Mouse (Mus musculus): ENCODE measurements around the gene Tmem254c.
"Not testable (repeated sequence)": the region's sequence is repeated elsewhere in the genome, so short reads cannot be mapped to it uniquely, and the experiment has no call there.

Tmem254c gene

DNA sequence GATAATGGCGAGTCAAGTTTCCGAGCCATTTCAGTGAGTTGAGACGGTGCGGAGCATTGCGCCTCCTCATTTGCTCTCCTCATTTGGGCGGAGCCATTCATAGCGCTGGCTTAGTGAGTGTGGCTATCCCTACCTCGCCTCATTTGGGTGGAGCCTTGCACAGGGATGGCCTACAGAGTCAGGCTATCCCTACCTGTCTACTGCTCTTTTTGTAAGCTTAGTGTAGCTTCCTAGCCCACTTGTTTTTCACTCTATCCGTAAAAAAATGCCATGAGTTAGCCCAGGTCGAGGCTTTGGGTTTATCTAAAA lies at the start of gene Tmem254c:
Gene Tmem254c (minus strand): TSS at position 31 of the 309 bp plus-strand sequence.
- DNase-seq: not testable (repeated sequence)

DNA sequence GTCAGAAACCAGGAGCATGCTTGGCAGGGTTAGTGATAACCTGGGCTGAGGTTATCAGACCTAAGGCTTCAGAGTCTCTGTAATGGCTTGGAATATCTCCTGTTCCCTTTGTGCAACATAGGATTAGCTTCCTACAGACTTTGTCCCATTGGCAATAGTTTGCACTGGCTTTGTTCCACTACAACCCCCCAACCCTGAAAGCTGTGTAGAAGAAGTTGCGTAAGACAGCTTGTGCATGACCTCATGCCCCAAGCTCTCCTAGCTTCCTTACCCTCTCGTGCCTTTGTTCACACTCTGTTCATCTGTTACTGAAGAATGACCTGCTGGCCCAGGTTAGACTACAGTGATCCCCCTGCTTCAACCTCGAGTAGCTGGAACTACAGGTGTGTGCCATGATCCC lies 30.5 kb upstream of the Tmem254c start:
- not testable (repeated sequence) for DNase-seq

DNA sequence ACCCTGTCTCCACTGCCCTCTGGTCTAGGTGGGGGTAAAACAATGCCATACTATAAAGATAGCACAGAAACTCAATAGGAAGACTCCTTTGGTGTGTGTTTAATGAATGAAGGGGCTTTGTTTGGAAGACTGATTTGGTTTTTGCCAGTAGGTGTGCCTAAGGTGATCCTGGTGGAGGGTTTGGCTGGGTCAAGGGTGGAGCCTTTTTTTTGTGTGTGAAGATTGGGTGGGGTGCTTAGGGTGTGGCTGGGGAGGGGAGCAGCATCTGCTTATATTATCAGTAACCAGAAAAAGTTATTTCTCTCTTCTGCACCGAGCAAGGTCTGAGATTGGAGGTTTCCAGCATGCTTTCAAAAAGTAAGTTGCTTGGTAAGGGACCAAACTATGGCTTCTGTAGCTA lies 14.8 kb upstream of the Tmem254c start, which contains the start of gene Cphx3:
Gene Cphx3 (plus strand): TSS at position 301 of the 400 bp plus-strand sequence.
- DNase-seq: not testable (repeated sequence)

DNA sequence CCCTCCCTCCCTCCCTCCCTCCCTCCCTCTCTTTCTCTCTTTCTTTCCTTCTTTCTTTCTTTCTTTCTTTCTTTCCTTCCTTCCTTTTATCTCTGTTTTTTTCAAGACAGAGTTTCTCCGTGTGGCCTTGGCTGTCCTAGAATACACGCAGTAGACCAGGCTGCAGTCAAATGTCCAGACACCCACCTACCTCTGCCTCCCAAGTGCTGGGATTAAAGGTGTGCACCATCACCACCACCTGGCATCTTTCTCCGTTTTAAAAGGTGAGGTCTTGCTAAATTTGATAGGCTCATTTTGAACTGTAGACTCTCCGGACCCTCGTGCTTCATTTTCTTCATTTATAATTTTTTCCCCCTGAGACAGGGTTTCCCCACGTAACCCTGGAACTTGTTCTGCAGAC lies 14.1 kb upstream of the Tmem254c start, which contains the start of gene Cphx2:
Gene Cphx2 (plus strand): TSS at position 301 of the 400 bp plus-strand sequence.
- DNase-seq: not testable (repeated sequence)

DNA sequence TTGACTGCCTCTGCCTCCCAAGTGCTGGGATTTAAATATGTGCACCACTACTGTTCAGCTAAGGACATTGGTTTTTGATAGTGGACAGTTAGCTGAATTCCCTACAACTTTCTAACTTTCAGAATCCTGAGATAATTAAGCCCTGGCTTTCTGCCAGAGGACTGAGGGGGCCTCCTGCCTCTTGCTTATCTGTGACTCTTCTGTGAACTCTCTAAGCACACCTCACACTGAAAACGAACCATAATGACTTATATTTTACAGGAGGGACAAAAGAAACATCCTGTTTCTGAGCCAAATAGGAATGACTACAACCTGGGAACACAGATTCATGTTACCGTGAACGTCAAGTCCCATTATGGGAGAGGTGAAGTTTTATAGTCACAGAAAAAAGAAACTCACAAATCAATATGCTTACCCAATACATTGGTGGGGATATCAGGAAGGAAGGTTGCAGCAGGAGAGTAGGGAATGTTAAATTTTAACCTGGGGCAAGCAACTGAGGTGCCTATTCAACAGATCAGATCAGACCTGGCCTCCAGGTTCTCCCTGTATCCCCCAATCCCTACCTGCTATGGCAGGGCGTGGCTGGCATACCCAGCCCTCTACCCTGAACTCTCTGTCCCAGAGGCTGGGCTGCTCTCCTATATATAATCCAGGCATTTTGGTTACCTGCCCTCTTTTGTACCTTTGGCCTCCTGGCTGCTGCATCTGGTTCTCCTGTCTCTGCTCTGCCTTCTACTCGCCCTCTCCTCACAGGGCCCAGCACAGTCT lies 9.7 kb upstream of the Tmem254c start:
- DNase-seq: not testable (repeated sequence)

DNA sequence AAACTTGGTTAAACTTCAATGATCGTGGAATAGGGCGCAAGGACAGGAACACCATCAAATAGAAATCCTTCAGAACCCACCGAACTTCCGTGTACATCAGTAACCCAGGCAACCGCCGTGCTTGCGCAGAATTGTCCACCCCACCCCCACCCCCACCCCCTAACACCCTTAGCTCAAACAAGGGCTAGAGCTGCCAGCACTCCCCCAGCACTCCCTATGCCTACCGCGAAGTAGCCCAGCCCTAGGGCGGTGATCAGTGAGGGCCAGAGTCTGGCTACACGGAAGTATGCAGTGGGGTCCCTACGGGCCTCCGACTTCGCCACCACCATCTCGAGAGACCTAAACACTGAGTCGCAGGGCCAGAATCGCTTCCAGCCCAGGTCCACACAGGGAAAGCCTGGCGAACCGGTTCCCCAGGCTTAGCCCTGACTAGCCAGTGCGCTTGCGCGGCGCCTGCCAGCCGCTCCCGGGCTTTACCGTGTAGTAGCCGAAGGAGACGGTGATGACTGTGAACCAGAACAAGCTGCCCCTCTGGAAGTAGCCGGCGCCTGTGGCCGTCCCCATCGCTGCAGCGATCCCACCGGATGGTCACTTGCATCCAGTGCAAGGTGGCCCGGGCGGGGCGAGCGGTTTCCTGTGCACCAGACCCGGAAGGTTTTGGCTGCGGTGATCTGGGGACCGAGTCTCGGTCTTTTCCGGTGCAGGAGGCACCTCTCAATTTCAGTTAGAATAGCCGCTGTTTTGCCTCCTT lies 406 bp downstream of the Tmem254c start:
- not testable (repeated sequence) for DNase-seq

DNA sequence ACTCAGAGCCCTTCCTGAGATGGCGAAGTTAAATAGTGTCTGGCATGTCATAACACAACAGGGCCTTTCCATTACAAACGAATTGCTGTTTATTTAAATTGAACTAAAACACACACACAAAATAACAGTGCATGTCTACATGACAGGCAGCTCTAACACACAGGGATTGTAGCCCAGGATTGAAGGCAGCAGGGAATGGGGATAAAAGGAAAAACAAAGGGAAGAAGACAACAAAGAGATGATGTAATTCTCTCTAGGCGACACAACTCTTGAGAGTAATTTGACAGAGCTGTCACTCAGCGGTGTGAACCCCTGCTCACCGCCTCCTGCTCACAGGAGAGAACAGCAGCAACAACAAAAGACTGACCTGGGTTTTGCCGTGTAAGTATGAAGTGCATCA lies 7.8 kb downstream of the Tmem254c start:
- DNase-seq: not testable (repeated sequence)

DNA sequence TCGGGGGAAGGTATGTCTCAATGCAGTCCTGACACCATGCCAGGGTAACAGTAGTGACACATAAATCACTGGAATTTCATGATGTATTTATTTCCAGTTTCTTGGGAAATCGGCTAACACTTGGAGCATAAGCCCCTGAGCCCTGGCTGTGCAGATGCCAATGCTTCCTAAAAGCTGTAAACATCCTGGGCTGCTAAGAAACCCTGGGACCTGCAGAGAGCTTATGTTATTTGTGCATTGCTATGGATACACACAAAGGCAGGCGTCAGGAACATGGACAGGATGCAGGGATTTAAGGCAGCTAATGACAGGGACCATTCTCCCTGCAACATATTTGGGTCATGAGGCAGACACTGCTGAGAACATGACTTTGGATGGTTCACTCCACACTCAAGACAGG lies 9.0 kb downstream of the Tmem254c start:
- not testable (repeated sequence) for DNase-seq

DNA sequence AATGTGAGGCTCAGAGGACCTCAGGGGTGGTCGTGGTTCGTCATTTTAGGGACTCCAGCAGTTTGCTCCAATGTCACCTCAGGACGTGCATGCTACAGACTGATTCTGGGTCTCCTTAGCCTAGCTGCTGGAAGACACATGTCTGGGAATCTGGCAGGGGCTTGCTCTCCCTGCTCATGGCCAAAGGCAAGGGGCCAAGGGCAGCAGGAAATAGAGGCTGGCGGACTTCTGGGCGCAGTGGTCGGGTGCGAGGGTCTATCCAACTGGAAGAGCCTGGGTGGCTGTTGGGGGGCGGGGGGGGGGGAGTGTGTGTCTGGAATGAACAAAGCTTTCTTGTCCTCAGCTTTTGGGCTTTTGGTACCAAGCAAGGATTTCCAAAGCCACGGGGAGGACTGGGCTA lies 18.4 kb downstream of the Tmem254c start:
- not testable (repeated sequence) for DNase-seq

DNA sequence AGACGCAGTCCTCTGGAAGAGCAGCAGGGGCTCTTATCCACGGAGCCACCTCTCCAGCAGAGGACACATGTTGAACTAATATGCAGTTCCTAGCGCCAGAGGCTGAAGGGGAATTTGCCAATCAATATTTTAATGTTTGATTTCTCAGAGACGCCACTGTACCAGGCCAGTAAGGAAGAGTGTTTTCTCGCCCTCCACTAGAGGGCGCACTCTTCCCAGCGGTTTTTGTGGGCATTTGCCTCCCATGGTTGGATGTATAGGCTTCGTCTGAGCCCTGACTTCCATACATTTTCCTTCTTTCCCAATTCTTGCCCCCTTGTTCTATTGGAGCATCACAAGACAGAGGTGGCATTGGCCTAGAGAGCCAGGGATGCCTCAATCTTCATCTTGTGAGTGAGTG lies 20.1 kb downstream of the Tmem254c start:
- not testable (repeated sequence) for DNase-seq

DNA sequence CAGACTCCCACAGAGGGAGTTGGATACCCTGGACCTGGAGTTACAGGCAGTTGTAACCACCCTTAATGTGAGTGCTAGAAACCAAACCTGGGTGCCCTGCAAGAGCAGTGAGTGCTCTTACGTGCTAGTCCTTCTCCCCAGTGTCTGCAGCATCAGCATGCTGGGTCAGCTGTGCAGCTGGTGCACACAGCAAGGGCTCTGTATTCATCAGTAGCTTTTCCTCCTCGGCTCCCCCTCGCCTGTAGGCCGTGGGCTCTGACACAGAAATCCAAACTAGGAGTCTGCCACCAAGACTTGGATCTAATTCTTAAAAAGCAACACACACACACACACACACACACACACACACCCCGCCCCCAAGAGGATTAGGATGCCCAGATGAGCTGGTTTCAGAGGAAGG lies 22.1 kb downstream of the Tmem254c start:
- DNase-seq: not testable (repeated sequence)

DNA sequence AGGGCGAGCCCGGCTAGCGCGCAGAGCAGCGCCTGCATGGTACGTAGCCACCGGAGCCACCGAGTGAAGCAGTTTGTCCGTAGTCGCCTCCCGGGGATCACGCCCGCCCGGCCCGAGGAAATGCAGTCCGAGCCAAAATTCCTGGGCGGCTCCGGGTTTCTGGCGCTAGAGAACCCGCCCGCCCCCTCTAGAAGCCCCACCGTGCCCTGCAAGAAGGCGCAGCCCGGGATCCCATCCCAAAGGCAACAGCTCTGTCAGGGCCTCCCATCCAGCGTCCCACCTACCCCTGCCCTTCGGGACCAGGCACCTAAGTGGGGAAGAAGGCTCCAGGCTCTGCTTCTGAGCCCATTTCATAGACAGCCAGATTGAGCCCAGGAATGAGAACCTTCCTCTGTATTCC lies 24.5 kb downstream of the Tmem254c start, which contains the start of gene Gm9780:
Gene Gm9780 (minus strand): TSS at position 101 of the 400 bp plus-strand sequence.
- not testable (repeated sequence) for DNase-seq

DNA sequence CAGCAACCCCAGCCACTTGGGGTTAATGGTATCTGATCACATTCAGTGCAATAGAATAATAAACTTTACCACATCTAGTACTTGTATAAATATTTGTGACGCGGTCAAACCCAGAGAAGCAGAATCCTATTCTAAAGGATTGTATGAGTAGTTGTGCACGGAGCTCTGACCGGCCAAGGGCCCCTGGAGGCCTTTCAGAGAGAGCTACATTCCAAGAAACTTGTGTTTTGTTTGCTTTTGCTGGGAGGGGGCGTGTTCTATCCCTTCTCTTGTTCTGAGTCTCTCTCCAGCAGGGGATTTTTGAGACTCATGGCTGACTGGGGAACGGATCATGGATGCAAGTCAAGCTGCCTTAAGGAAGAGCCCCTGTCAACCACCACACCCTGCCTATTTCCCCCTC lies 31.7 kb downstream of the Tmem254c start:
- not testable (repeated sequence) for DNase-seq

DNA sequence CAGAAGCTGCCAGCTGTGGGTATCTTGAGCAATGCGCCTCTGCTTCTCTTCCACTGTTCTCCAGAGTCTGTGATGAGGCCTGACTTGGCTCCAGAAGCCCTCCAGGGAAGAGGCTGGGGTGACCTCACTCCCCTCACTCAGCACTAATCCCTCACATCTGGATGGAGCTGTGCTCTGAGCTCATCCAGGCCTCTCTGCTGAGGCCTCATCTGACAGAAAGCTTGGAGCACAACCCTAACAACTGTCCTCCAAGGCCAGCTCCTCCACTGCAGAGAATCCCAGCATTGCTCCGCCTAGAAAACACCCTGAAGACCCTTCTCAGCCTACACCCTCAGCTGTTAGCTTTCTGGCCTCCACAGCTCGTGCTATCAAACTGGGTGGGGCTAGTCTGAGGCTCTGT lies 32.8 kb downstream of the Tmem254c start:
- DNase-seq: not testable (repeated sequence)

DNA sequence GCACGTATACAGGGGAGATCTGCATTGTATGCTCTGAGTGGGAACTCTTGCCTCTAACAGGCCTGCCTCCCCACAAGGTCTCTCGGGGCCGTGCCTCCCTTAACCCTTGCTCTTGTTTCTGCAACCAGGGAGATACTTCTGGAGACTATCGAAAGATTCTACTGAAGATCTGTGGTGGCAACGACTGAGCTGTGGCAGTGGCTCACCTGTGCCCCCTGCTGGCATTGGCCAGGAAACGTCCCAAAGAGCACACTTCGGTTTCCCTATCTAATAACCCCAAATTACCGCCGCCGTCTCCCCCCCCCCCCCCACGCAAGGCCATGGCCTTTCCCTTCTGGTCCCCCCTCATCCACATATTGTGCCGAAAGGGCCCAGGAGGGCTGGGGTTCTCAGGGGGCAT lies 41.5 kb downstream of the Tmem254c start:
- not testable (repeated sequence) for DNase-seq

DNA sequence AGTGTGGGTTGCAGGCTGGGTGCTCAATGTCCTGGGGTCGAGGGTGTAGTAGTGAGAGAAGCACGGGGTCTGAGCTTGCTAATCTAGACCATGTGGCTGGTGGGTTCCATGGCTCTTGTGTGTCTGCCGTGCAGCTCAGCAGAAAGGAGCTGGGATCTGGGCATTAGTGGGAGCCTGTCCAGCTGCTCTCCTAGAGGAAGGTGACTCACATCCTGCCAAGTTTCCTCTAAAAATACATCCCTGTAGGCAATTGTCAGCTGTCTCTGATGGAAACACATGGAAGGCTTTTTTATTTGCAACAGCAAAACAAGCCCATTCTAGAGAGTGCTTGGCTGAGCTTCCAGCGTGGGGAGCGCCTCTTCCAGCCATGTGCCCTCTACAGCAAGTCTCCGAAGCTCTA lies 44.3 kb downstream of the Tmem254c start:
- DNase-seq: not testable (repeated sequence)

DNA sequence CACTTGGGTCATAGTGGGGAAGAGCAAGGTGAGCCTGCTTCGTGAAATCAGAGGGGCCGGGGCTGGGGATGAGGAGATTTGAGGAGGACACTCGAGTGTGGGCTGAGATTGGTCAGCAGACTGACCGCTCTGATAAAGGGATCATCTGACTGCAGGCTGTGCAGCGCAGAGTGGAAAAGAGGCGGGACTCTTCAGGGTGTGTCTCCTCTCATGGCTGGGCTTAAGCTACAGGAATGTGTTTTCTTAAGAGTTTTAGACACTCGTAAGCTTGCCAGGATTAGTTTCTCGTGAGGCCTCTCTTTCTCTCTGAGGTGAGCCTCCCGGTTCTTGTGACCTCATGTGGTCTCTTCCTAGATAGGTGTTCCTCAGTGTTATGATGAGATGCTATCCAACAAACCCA lies 45.6 kb downstream of the Tmem254c start:
- not testable (repeated sequence) for DNase-seq

DNA sequence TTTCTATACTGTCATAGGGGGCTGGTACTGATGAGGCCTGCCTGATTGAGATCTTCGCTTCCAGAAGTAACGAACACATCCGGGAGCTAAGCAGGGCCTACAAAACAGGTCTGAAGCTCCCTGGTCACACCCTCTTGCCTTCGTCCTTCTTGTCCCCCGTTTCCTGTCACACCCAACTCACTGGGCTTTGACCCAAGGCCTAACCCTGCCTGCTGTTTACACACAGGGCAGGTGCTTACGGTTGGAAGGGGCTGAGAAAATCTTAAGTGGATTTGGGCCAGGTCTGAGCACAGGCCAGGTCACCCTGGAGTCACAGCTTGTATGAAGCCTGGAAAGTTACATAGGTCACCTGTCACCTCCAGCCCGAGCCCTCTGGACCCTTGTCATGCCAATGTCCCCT lies 50.7 kb downstream of the Tmem254c start:
- DNase-seq: not testable (repeated sequence)
